Mouse (Mus musculus): Measurements from ENCODE around the gene 4930548H24Rik. TPM values are rescaled to one million over a fixed set of nuclear protein-coding genes. Genes with fewer than 3 reads are reported as not detected.
A peak's percentile ranks its signal among the peaks of the same experiment; 100 is the strongest.

The 4930548H24Rik gene
- polyA plus RNA-seq (2014; fragmentation: Nextera tagmentation; extraction: Ambion mirVana), result not detected in 2 replicates

GRCm38 (mm10) chr5:31485440-31485839 lies at the start of gene 4930548H24Rik:
TSS of gene 4930548H24Rik (plus strand) at chr5:31485740.
- Histone ChIP-seq H3K9me3 (replicated peaks; ENCODE audit: control insufficient read depth, low read length) (no peaks in the 10 kb centered on the region), H3K4me2 (ENCODE audit: low read length) (no peak within 1 kb of the TSS), H3K27me3 (replicated peaks; ENCODE audit: control insufficient read depth, insufficient read depth, low read length) (no peaks in the 10 kb centered on the region), H3K9ac (ENCODE audit: low read length) (no peak within 1 kb of the TSS), H3K4me3 (ENCODE audit: low read depth, low read length) (no peak within 1 kb of the TSS), H3K27ac (ENCODE audit: low read depth, low read length) (no peak within 1 kb of the TSS), H3K36me3 (ENCODE audit: control insufficient read depth, insufficient read depth, low read length) (peaks cover 20% of the 10 kb centered on the region), H3K4me1 (ENCODE audit: control insufficient read depth, insufficient read depth, low read length) (no peaks in the 10 kb centered on the region)
- DNase-seq (ENCODE audit: low spot score), result no peak
- no peak for ATAC-seq
- whole genome bisulfite sequencing, result 99% methylated on average over 3 of the region's 3 CpGs

DNA sequence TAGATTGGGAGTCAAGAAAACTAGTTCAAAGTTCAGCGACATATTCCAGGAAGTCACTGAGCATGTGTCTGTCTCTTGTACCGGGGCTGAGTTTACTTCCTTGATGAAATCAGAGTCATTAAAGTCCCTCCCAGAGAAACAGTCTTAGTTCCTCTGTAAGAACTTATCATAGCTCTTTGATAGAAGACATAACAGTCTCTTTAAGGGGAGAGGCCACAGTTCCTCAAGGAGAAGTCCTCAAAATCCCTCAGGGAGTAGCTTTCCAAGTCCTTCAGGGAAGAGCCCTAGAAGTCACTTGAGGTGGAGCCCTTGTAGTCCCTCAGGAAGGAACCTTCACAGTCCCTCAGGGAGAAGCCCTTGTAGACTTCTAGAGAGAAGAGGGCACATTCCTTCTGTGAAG lies 34.2 kb upstream of the 4930548H24Rik start:
- no peak overlapping the region for H3K27ac ChIP-seq (ENCODE audit: low read depth, low read length)
- WGBS, result 93% methylated on average over 2 of the region's 2 CpGs
- no peak overlapping the region for H3K4me2 ChIP-seq (ENCODE audit: low read length)
- no peaks in the 10 kb centered on the region for H3K27me3 ChIP-seq (replicated peaks; ENCODE audit: control insufficient read depth, insufficient read depth, low read length)
- no peaks in the 10 kb centered on the region for H3K9me3 ChIP-seq (replicated peaks; ENCODE audit: control insufficient read depth, low read length)
- H3K9ac ChIP-seq (ENCODE audit: low read length), result no peak overlapping the region
- no peak for DNase-seq (ENCODE audit: low spot score)
- ATAC-seq, result no peak
- H3K4me3 ChIP-seq (ENCODE audit: low read depth, low read length), result no peak overlapping the region
- H3K36me3 ChIP-seq (ENCODE audit: control insufficient read depth, insufficient read depth, low read length), result no peaks in the 10 kb centered on the region
- peaks cover 11% of the 10 kb centered on the region for H3K4me1 ChIP-seq (ENCODE audit: control insufficient read depth, insufficient read depth, low read length)

- Histone ChIP-seq H3K4me1 (ENCODE audit: control insufficient read depth, insufficient read depth, low read length) (peaks cover 11% of the 10 kb centered on the region), H3K9ac (ENCODE audit: low read length) (peak within 1 kb of the TSS; percentile 75), H3K27ac (ENCODE audit: low read depth, low read length) (no peak within 1 kb of the TSS), H3K27me3 (replicated peaks; ENCODE audit: control insufficient read depth, insufficient read depth, low read length) (no peaks in the 10 kb centered on the region), H3K36me3 (ENCODE audit: control insufficient read depth, insufficient read depth, low read length) (no peaks in the 10 kb centered on the region), H3K9me3 (replicated peaks; ENCODE audit: control insufficient read depth, low read length) (no peaks in the 10 kb centered on the region), H3K4me3 (ENCODE audit: low read depth, low read length) (peak within 1 kb of the TSS; percentile 48), H3K4me2 (ENCODE audit: low read length) (peak within 1 kb of the TSS; percentile 86)
- whole genome bisulfite sequencing, result 7% methylated on average over 23 of the region's 23 CpGs
- peak; percentile 99 for ATAC-seq
- DNase-seq (ENCODE audit: low spot score), result peak; percentile 99
Measured at GRCm38 (mm10) chr5:31451878-31452561, 33.5 kb upstream of the 4930548H24Rik start, which contains the start of gene Zfp512. TSS of gene Zfp512 (plus strand) at chr5:31452431.

GRCm38 (mm10) chr5:31452562-31452878 lies 33.0 kb upstream of the 4930548H24Rik start:
- Histone ChIP-seq H3K27ac (ENCODE audit: low read depth, low read length) (no peak overlapping the region), H3K4me3 (ENCODE audit: low read depth, low read length) (peak overlapping the region; percentile 48), H3K36me3 (ENCODE audit: control insufficient read depth, insufficient read depth, low read length) (no peaks in the 10 kb centered on the region), H3K4me2 (ENCODE audit: low read length) (peak overlapping the region; percentile 86), H3K9me3 (replicated peaks; ENCODE audit: control insufficient read depth, low read length) (no peaks in the 10 kb centered on the region), H3K4me1 (ENCODE audit: control insufficient read depth, insufficient read depth, low read length) (peaks cover 11% of the 10 kb centered on the region), H3K27me3 (replicated peaks; ENCODE audit: control insufficient read depth, insufficient read depth, low read length) (no peaks in the 10 kb centered on the region), H3K9ac (ENCODE audit: low read length) (peak overlapping the region; percentile 75)
- no peak for DNase-seq (ENCODE audit: low spot score)
- WGBS, result 0% methylated on average over 11 of the region's 11 CpGs
- ATAC-seq, result no peak

- Histone ChIP-seq H3K27me3 (replicated peaks; ENCODE audit: control insufficient read depth, insufficient read depth, low read length) (no peaks in the 10 kb centered on the region), H3K9ac (ENCODE audit: low read length) (peak overlapping the region; percentile 75), H3K36me3 (ENCODE audit: control insufficient read depth, insufficient read depth, low read length) (no peaks in the 10 kb centered on the region), H3K9me3 (replicated peaks; ENCODE audit: control insufficient read depth, low read length) (no peaks in the 10 kb centered on the region), H3K4me1 (ENCODE audit: control insufficient read depth, insufficient read depth, low read length) (peaks cover 11% of the 10 kb centered on the region), H3K27ac (ENCODE audit: low read depth, low read length) (no peak overlapping the region), H3K4me3 (ENCODE audit: low read depth, low read length) (peak overlapping the region; percentile 48), H3K4me2 (ENCODE audit: low read length) (peak overlapping the region; percentile 86)
- no peak for DNase-seq (ENCODE audit: low spot score)
- WGBS, result 15% methylated on average over 7 of the region's 7 CpGs
- ATAC-seq, result no peak
Measured at GRCm38 (mm10) chr5:31452886-31453410, 32.6 kb upstream of the 4930548H24Rik start.

GRCm38 (mm10) chr5:31467798-31468197 lies 17.7 kb upstream of the 4930548H24Rik start:
- Histone ChIP-seq H3K36me3 (ENCODE audit: control insufficient read depth, insufficient read depth, low read length) (peaks cover 70% of the 10 kb centered on the region), H3K27ac (ENCODE audit: low read depth, low read length) (no peak overlapping the region)

GRCm38 (mm10) chr5:31469711-31470110 lies 15.8 kb upstream of the 4930548H24Rik start:
- no peaks in the 10 kb centered on the region for H3K27me3 ChIP-seq (replicated peaks; ENCODE audit: control insufficient read depth, insufficient read depth, low read length)
- no peak overlapping the region for H3K27ac ChIP-seq (ENCODE audit: low read depth, low read length)
- no peaks in the 10 kb centered on the region for H3K9me3 ChIP-seq (replicated peaks; ENCODE audit: control insufficient read depth, low read length)
- DNase-seq (ENCODE audit: low spot score) (no peak), ATAC-seq (no peak)
- 93% methylated on average over 6 of the region's 6 CpGs for WGBS
- H3K36me3 ChIP-seq (ENCODE audit: control insufficient read depth, insufficient read depth, low read length), result peaks cover 89% of the 10 kb centered on the region
- H3K9ac ChIP-seq (ENCODE audit: low read length), result no peak overlapping the region
- no peak overlapping the region for H3K4me3 ChIP-seq (ENCODE audit: low read depth, low read length)
- no peaks in the 10 kb centered on the region for H3K4me1 ChIP-seq (ENCODE audit: control insufficient read depth, insufficient read depth, low read length)
- no peak overlapping the region for H3K4me2 ChIP-seq (ENCODE audit: low read length)

More at GRCm38 (mm10) chr5:31467798-31468197, 17.7 kb upstream of the 4930548H24Rik start:
- ATAC-seq (no peak), DNase-seq (ENCODE audit: low spot score) (no peak)
- Histone ChIP-seq H3K4me2 (ENCODE audit: low read length) (no peak overlapping the region), H3K9me3 (replicated peaks; ENCODE audit: control insufficient read depth, low read length) (no peaks in the 10 kb centered on the region), H3K4me3 (ENCODE audit: low read depth, low read length) (no peak overlapping the region), H3K27me3 (replicated peaks; ENCODE audit: control insufficient read depth, insufficient read depth, low read length) (no peaks in the 10 kb centered on the region), H3K4me1 (ENCODE audit: control insufficient read depth, insufficient read depth, low read length) (no peaks in the 10 kb centered on the region), H3K9ac (ENCODE audit: low read length) (no peak overlapping the region)
- WGBS, result 94% methylated on average over 3 of the region's 3 CpGs

DNA sequence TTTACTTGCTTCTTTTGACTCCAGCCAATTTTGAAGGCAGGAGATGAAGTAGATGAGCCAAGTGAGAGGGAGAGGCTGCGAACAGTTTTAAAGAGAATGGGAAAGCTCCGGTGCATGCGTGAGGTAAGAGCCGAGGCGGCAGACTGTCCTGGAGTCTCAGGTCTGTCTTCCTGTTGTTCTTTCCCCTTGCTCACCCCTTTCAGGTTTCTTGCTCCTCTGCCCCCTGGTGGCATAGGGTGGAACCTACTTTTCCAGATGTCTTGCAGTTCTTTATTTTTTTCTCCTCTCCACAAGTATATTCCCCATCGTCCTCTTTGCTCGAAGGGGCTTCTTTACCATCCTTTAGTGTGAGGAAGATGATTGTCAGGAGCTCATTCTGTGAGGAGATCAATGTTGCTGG lies 15.2 kb upstream of the 4930548H24Rik start:
- H3K27ac ChIP-seq (ENCODE audit: low read depth, low read length), result no peak overlapping the region
- H3K36me3 ChIP-seq (ENCODE audit: control insufficient read depth, insufficient read depth, low read length), result peaks cover 91% of the 10 kb centered on the region
- no peak overlapping the region for H3K4me3 ChIP-seq (ENCODE audit: low read depth, low read length)
- ATAC-seq (no peak), DNase-seq (ENCODE audit: low spot score) (no peak)
- H3K9me3 ChIP-seq (replicated peaks; ENCODE audit: control insufficient read depth, low read length), result no peaks in the 10 kb centered on the region
- H3K27me3 ChIP-seq (replicated peaks; ENCODE audit: control insufficient read depth, insufficient read depth, low read length), result no peaks in the 10 kb centered on the region
- H3K4me2 ChIP-seq (ENCODE audit: low read length), result no peak overlapping the region
- no peaks in the 10 kb centered on the region for H3K4me1 ChIP-seq (ENCODE audit: control insufficient read depth, insufficient read depth, low read length)
- WGBS, result 84% methylated on average over 7 of the region's 7 CpGs
- no peak overlapping the region for H3K9ac ChIP-seq (ENCODE audit: low read length)

DNA sequence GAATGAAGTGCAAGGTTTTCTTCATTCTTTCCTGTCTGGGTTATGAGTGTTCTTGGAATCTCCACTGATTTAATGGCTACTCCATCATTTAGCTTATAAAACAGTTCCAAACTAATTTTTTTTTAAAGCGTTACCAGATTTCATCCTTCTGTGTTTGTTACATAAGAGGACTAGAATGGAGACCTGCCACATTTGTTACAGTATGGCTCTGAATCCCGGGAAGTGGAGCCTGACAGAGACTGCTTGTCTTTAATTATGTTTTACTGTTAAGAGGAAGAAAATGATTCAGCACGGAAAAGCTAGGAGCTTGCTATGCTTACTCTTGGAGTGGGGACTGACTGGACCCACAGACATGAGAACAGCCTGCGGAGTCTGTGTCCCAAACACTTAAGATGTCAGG lies 5.0 kb upstream of the 4930548H24Rik start:
- no peak for ATAC-seq
- H3K36me3 ChIP-seq (ENCODE audit: control insufficient read depth, insufficient read depth, low read length), result peaks cover 69% of the 10 kb centered on the region

More for the DNA sequence above, 5.0 kb upstream of the 4930548H24Rik start:
- Histone ChIP-seq H3K4me2 (ENCODE audit: low read length) (no peak overlapping the region), H3K9me3 (replicated peaks; ENCODE audit: control insufficient read depth, low read length) (no peaks in the 10 kb centered on the region), H3K27me3 (replicated peaks; ENCODE audit: control insufficient read depth, insufficient read depth, low read length) (no peaks in the 10 kb centered on the region), H3K9ac (ENCODE audit: low read length) (no peak overlapping the region), H3K4me1 (ENCODE audit: control insufficient read depth, insufficient read depth, low read length) (no peaks in the 10 kb centered on the region), H3K27ac (ENCODE audit: low read depth, low read length) (no peak overlapping the region), H3K4me3 (ENCODE audit: low read depth, low read length) (no peak overlapping the region)
- no peak for DNase-seq (ENCODE audit: low spot score)
- 93% methylated on average over 4 of the region's 4 CpGs for WGBS
